Mouse (Mus musculus) stomach, postnatal 0 days (tissue): ENCODE results near the gene Rab13.

Experiments
- CTCF ChIP-seq: IDR thresholded peaks from 2 replicates; pipeline ENCODE4 v1.5.1; 2016; ENCODE audit warnings: antibody characterized with exemption, low read depth, mild to moderate bottlenecking, moderate library complexity
- EP300 ChIP-seq: optimal IDR thresholded peaks from 2 replicates; pipeline ENCODE3; 2016; ENCODE audit warnings: antibody characterized with exemption

GRCm38 (mm10) chr3:90195644-90196043, 17.9 kb upstream of the Rab13 start:
- TF ChIP-seq EP300, result no peak
- no peak for TF ChIP-seq CTCF
